Mouse (Mus musculus) liver, embryonic 15.5 days (tissue): ENCODE results near the gene Kcnc1. TPM values are rescaled to one million over a fixed set of nuclear protein-coding genes. Genes with fewer than 3 reads are reported as not detected.

Experiments
- ATAC-seq: fragments of 200-750 bp; cut with Nextera tagmentation; 2 replicates; pipeline ENCODE4 v1.8.0; 2017; ENCODE audit warnings: moderate number of reproducible peaks, mild to moderate bottlenecking, moderate library complexity; ENCODE audit not compliant: insufficient read depth
- H3K27ac ChIP-seq: fragments of 300-500 bp; sonication (generic); replicated peaks from 2 replicates; pipeline ENCODE4 v1.5.1; 2015; ENCODE audit warnings: mild to moderate bottlenecking, inconsistent platforms
- H3K27me3 ChIP-seq: fragments of 300-500 bp; sonication (generic); 2 replicates; pipeline ENCODE4 v1.6.1; 2015; ENCODE audit warnings: mild to moderate bottlenecking, inconsistent platforms
- H3K36me3 ChIP-seq: fragments of 300-500 bp; sonication (generic); replicated peaks from 2 replicates; pipeline ENCODE4 v1.6.1; 2015; ENCODE audit warnings: moderate library complexity, mild to moderate bottlenecking, inconsistent platforms
- H3K4me1 ChIP-seq: fragments of 300-500 bp; sonication (generic); replicated peaks from 2 replicates; pipeline ENCODE4 v1.6.1; 2015; ENCODE audit warnings: inconsistent platforms
- H3K4me2 ChIP-seq: fragments of 300-500 bp; sonication (generic); 2 replicates; pipeline ENCODE4 v1.6.1; 2015; ENCODE audit warnings: moderate library complexity, mild to moderate bottlenecking, inconsistent platforms
- H3K4me3 ChIP-seq: fragments of 300-500 bp; sonication (generic); replicated peaks from 2 replicates; pipeline ENCODE4 v1.5.1; 2015; ENCODE audit warnings: mild to moderate bottlenecking, inconsistent platforms
- H3K9ac ChIP-seq: fragments of 300-500 bp; sonication (generic); 2 replicates; pipeline ENCODE4 v1.6.1; 2015; ENCODE audit warnings: moderate library complexity, mild to moderate bottlenecking, inconsistent platforms
- H3K9me3 ChIP-seq: fragments of 300-500 bp; sonication (generic); replicated peaks from 2 replicates; pipeline ENCODE4 v1.6.1; 2016; ENCODE audit warnings: inconsistent platforms
- WGBS: fragments of 180-500 bp; shearing (Covaris S2); methylation state at CpG from one replicate; pipeline ENCODE4 v1.1.7; 2015; ENCODE audit warnings: mixed read lengths; ENCODE audit not compliant: insufficient replicate concordance; 5-methylcytosine and 5-hydroxymethylcytosine counted together
- polyA plus RNA-seq: library from polyadenylated mRNA; unstranded; fragments of >200 nt; fragmentation: Nextera tagmentation; extraction: Ambion mirVana; gene quantifications from 2 replicates; pipeline ENCODE4 v1.2.1, GENCODE M21; 2015

The Kcnc1 gene
- polyA plus RNA-seq, 1 experiment from 2014 or later: not detected

- peaks cover 71% of the 10 kb centered on the region for H3K27me3 ChIP-seq
- no peak overlapping the region for H3K4me2 ChIP-seq
- H3K9ac ChIP-seq: no peak overlapping the region
- no peak overlapping the region for H3K27ac ChIP-seq
- no peaks in the 10 kb centered on the region for H3K9me3 ChIP-seq
- no peaks in the 10 kb centered on the region for H3K36me3 ChIP-seq
- peaks cover 6% of the 10 kb centered on the region for H3K4me1 ChIP-seq
- WGBS: 44% methylated on average over 4 of the region's 4 CpGs
- ATAC-seq: no peak
- no peak overlapping the region for H3K4me3 ChIP-seq
These were observed 1.4 kb upstream of the Kcnc1 start for GRCm38 (mm10) chr7:46394933-46395332.

GRCm38 (mm10) chr7:46395571-46395970 is 726 bp upstream of the Kcnc1 start:
- H3K27me3 ChIP-seq: peaks cover 76% of the 10 kb centered on the region
- WGBS: 28% methylated on average over 6 of the region's 6 CpGs
- ATAC-seq: no peak

GRCm38 (mm10) chr7:46396928-46397731 is 833 bp downstream of the Kcnc1 start:
- no peak for ATAC-seq
- peaks cover 76% of the 10 kb centered on the region for H3K27me3 ChIP-seq

More at GRCm38 (mm10) chr7:46395571-46395970, 726 bp upstream of the Kcnc1 start:
- H3K4me1 ChIP-seq: peaks cover 6% of the 10 kb centered on the region
- H3K27ac ChIP-seq: no peak overlapping the region
- H3K4me3 ChIP-seq: no peak overlapping the region
- no peaks in the 10 kb centered on the region for H3K9me3 ChIP-seq
- no peaks in the 10 kb centered on the region for H3K36me3 ChIP-seq
- no peak overlapping the region for H3K4me2 ChIP-seq
- no peak overlapping the region for H3K9ac ChIP-seq

GRCm38 (mm10) chr7:46397732-46398333 is 1.5 kb downstream of the Kcnc1 start:
- no peak overlapping the region for H3K9ac ChIP-seq
- H3K4me3 ChIP-seq: no peak overlapping the region
- no peaks in the 10 kb centered on the region for H3K36me3 ChIP-seq
- H3K9me3 ChIP-seq: no peaks in the 10 kb centered on the region
- peaks cover 75% of the 10 kb centered on the region for H3K27me3 ChIP-seq
- peaks cover 6% of the 10 kb centered on the region for H3K4me1 ChIP-seq
- H3K27ac ChIP-seq: no peak overlapping the region
- ATAC-seq: no peak
- WGBS: 9% methylated on average over 70 of the region's 70 CpGs
- H3K4me2 ChIP-seq: no peak overlapping the region

More at GRCm38 (mm10) chr7:46396928-46397731, 833 bp downstream of the Kcnc1 start:
- 2% methylated on average over 64 of the region's 64 CpGs for WGBS
- Histone ChIP-seq H3K9ac (no peak overlapping the region), H3K27ac (no peak overlapping the region), H3K4me3 (no peak overlapping the region), H3K4me2 (no peak overlapping the region; the same call in 1 of the 2 replicates), H3K36me3 (no peaks in the 10 kb centered on the region), H3K4me1 (peaks cover 6% of the 10 kb centered on the region), H3K9me3 (no peaks in the 10 kb centered on the region)

- H3K4me3 ChIP-seq: no peak overlapping the region
- H3K27me3 ChIP-seq: peaks cover 68% of the 10 kb centered on the region
- no peak overlapping the region for H3K27ac ChIP-seq
- ATAC-seq: no peak
- no peak overlapping the region for H3K9ac ChIP-seq
- no peaks in the 10 kb centered on the region for H3K9me3 ChIP-seq
- H3K36me3 ChIP-seq: no peaks in the 10 kb centered on the region
- peaks cover 6% of the 10 kb centered on the region for H3K4me1 ChIP-seq
- no peak overlapping the region for H3K4me2 ChIP-seq
- 25% methylated on average over 4 of the region's 4 CpGs for WGBS
These were observed 2.3 kb downstream of the Kcnc1 start for GRCm38 (mm10) chr7:46398612-46399011.

GRCm38 (mm10) chr7:46399676-46400075 is 3.4 kb downstream of the Kcnc1 start:
- H3K27me3 ChIP-seq: peaks cover 57% of the 10 kb centered on the region
- no peak overlapping the region for H3K4me2 ChIP-seq
- WGBS: 68% methylated on average over 1 of the region's 1 CpGs
- ATAC-seq: no peak
- no peaks in the 10 kb centered on the region for H3K9me3 ChIP-seq
- no peak overlapping the region for H3K27ac ChIP-seq
- H3K9ac ChIP-seq: no peak overlapping the region
- H3K4me1 ChIP-seq: peaks cover 6% of the 10 kb centered on the region
- no peaks in the 10 kb centered on the region for H3K36me3 ChIP-seq
- no peak overlapping the region for H3K4me3 ChIP-seq

GRCm38 (mm10) chr7:46400346-46400745 is 4.0 kb downstream of the Kcnc1 start:
- Histone ChIP-seq H3K27me3 (peaks cover 50% of the 10 kb centered on the region), H3K4me1 (peaks cover 6% of the 10 kb centered on the region), H3K4me3 (no peak overlapping the region), H3K36me3 (no peaks in the 10 kb centered on the region), H3K9ac (no peak overlapping the region), H3K27ac (no peak overlapping the region), H3K9me3 (no peaks in the 10 kb centered on the region), H3K4me2 (no peak overlapping the region)
- ATAC-seq: no peak
- 48% methylated on average over 8 of the region's 8 CpGs for WGBS

GRCm38 (mm10) chr7:46401371-46402180 is 5.3 kb downstream of the Kcnc1 start:
- 54% methylated on average over 3 of the region's 3 CpGs for WGBS
- Histone ChIP-seq H3K27me3 (peaks cover 38% of the 10 kb centered on the region), H3K9me3 (no peaks in the 10 kb centered on the region)

GRCm38 (mm10) chr7:46403616-46404485 is 7.6 kb downstream of the Kcnc1 start:
- no peaks in the 10 kb centered on the region for H3K9me3 ChIP-seq
- H3K27ac ChIP-seq: no peak overlapping the region
- ATAC-seq: no peak
- WGBS: 66% methylated on average over 15 of the region's 15 CpGs
- no peaks in the 10 kb centered on the region for H3K4me1 ChIP-seq
- H3K4me3 ChIP-seq: no peak overlapping the region
- no peaks in the 10 kb centered on the region for H3K36me3 ChIP-seq
- no peak overlapping the region for H3K4me2 ChIP-seq
- H3K27me3 ChIP-seq: peaks cover 15% of the 10 kb centered on the region
- H3K9ac ChIP-seq: no peak overlapping the region

More at GRCm38 (mm10) chr7:46401371-46402180, 5.3 kb downstream of the Kcnc1 start:
- Histone ChIP-seq H3K36me3 (no peaks in the 10 kb centered on the region), H3K9ac (no peak overlapping the region), H3K4me3 (no peak overlapping the region), H3K4me1 (no peaks in the 10 kb centered on the region), H3K27ac (no peak overlapping the region), H3K4me2 (no peak overlapping the region)
- ATAC-seq: no peak

- no peaks in the 10 kb centered on the region for H3K9me3 ChIP-seq
- H3K27me3 ChIP-seq: peaks cover 6% of the 10 kb centered on the region
- H3K36me3 ChIP-seq: no peaks in the 10 kb centered on the region
- H3K4me3 ChIP-seq: no peak overlapping the region
- H3K27ac ChIP-seq: no peak overlapping the region
- no peaks in the 10 kb centered on the region for H3K4me1 ChIP-seq
- no peak for ATAC-seq
- WGBS: 72% methylated on average over 7 of the region's 7 CpGs
- H3K4me2 ChIP-seq: no peak overlapping the region
- no peak overlapping the region for H3K9ac ChIP-seq
These were observed 8.5 kb downstream of the Kcnc1 start for GRCm38 (mm10) chr7:46404756-46405155.
